Mouse (Mus musculus): ENCODE measurements around the gene Chrna1. TPM values are rescaled to one million over a fixed set of nuclear protein-coding genes. Genes with fewer than 3 reads are reported as not detected.
A peak's percentile ranks its signal among the peaks of the same experiment; 100 is the strongest.

Gene Chrna1
- polyA plus RNA-seq, 1 experiment, result 105 TPM

GRCm38 (mm10) chr2:73600650-73601049 lies 20.5 kb upstream of the Chrna1 start:
- Histone ChIP-seq H3K79me3 (ENCODE audit: low read depth) (peaks cover 1% of the 10 kb centered on the region), H3K4me3 (ENCODE audit: insufficient read depth, poor library complexity, severe bottlenecking) (no peak overlapping the region), H3K27me3 (ENCODE audit: control insufficient read depth, insufficient read depth, insufficient read length) (no peaks in the 10 kb centered on the region), H3K79me2 (ENCODE audit: control insufficient read depth, insufficient read depth) (no peaks in the 10 kb centered on the region), H3ac (ENCODE audit: control insufficient read depth, insufficient read length, low read depth) (no peak overlapping the region), H3K36me3 (ENCODE audit: control insufficient read depth, insufficient read depth) (no peaks in the 10 kb centered on the region)
- TF ChIP-seq CEBPB (IDR thresholded peaks at IDR 0.05; ENCODE audit: low read depth) (no peak), MYOG (IDR thresholded peaks at IDR 0.05; ENCODE audit: control insufficient read depth, extremely low read depth, insufficient read length) (no peak), USF1 (IDR thresholded peaks at IDR 0.05; ENCODE audit: low read depth) (no peak), MYOD1 (IDR thresholded peaks at IDR 0.05; ENCODE audit: control insufficient read depth, insufficient read length, low read depth) (no peak), CTCF (IDR thresholded peaks at IDR 0.05; ENCODE audit: control insufficient read depth, insufficient read depth, insufficient read length) (no peak)

GRCm38 (mm10) chr2:73597772-73598171 lies 17.6 kb upstream of the Chrna1 start:
- H3K36me3 ChIP-seq (ENCODE audit: control insufficient read depth, insufficient read depth), result no peaks in the 10 kb centered on the region
- no peaks in the 10 kb centered on the region for H3K27me3 ChIP-seq (ENCODE audit: control insufficient read depth, insufficient read depth, insufficient read length)
- H3K4me3 ChIP-seq (ENCODE audit: insufficient read depth, poor library complexity, severe bottlenecking), result no peak overlapping the region
- no peak for TF ChIP-seq CTCF (IDR thresholded peaks at IDR 0.05; ENCODE audit: control insufficient read depth, insufficient read depth, insufficient read length)
- no peak for TF ChIP-seq USF1 (IDR thresholded peaks at IDR 0.05; ENCODE audit: low read depth)
- no peak for TF ChIP-seq CEBPB (IDR thresholded peaks at IDR 0.05; ENCODE audit: low read depth)
- TF ChIP-seq MYOD1 (IDR thresholded peaks at IDR 0.05; ENCODE audit: control insufficient read depth, insufficient read length, low read depth), result no peak
- TF ChIP-seq FOSL1 (IDR thresholded peaks at IDR 0.05; ENCODE audit: insufficient read depth, low read length, poor library complexity, severe bottlenecking), result no peak
- TF ChIP-seq MYOG (IDR thresholded peaks at IDR 0.05; ENCODE audit: control insufficient read depth, extremely low read depth, insufficient read length), result no peak
- no peak for TF ChIP-seq MAX (IDR thresholded peaks at IDR 0.05)
- no peaks in the 10 kb centered on the region for H3K79me2 ChIP-seq (ENCODE audit: control insufficient read depth, insufficient read depth)
- no peak overlapping the region for H3ac ChIP-seq (ENCODE audit: control insufficient read depth, insufficient read length, low read depth)
- H3K79me3 ChIP-seq (ENCODE audit: low read depth), result peaks cover 1% of the 10 kb centered on the region

- TF ChIP-seq MAX (IDR thresholded peaks at IDR 0.05) (no peak), CTCF (IDR thresholded peaks at IDR 0.05; ENCODE audit: control insufficient read depth, insufficient read depth, insufficient read length) (no peak)
- Histone ChIP-seq H3K79me3 (ENCODE audit: low read depth) (peaks cover 1% of the 10 kb centered on the region), H3K79me2 (ENCODE audit: control insufficient read depth, insufficient read depth) (no peaks in the 10 kb centered on the region), H3ac (ENCODE audit: control insufficient read depth, insufficient read length, low read depth) (no peak overlapping the region), H3K27me3 (ENCODE audit: control insufficient read depth, insufficient read depth, insufficient read length) (no peaks in the 10 kb centered on the region), H3K36me3 (ENCODE audit: control insufficient read depth, insufficient read depth) (no peaks in the 10 kb centered on the region), H3K4me3 (ENCODE audit: insufficient read depth, poor library complexity, severe bottlenecking) (no peak overlapping the region)
Measured at GRCm38 (mm10) chr2:73596786-73597185, 16.6 kb upstream of the Chrna1 start.

GRCm38 (mm10) chr2:73596326-73596725 lies 16.2 kb upstream of the Chrna1 start:
- no peak overlapping the region for H3K4me3 ChIP-seq (ENCODE audit: insufficient read depth, poor library complexity, severe bottlenecking)

GRCm38 (mm10) chr2:73593101-73593439 lies 12.9 kb upstream of the Chrna1 start:
- TF ChIP-seq MYOG (IDR thresholded peaks at IDR 0.05; ENCODE audit: control insufficient read depth, extremely low read depth, insufficient read length) (no peak), MAX (IDR thresholded peaks at IDR 0.05) (peak; percentile 71)
- Histone ChIP-seq H3K4me3 (ENCODE audit: insufficient read depth, poor library complexity, severe bottlenecking) (peak overlapping the region; percentile 8), H3K27me3 (ENCODE audit: control insufficient read depth, insufficient read depth, insufficient read length) (no peaks in the 10 kb centered on the region), H3K36me3 (ENCODE audit: control insufficient read depth, insufficient read depth) (no peaks in the 10 kb centered on the region), H3ac (ENCODE audit: control insufficient read depth, insufficient read length, low read depth) (peak overlapping the region; percentile 44), H3K79me2 (ENCODE audit: control insufficient read depth, insufficient read depth) (no peaks in the 10 kb centered on the region), H3K79me3 (ENCODE audit: low read depth) (no peaks in the 10 kb centered on the region)

More at GRCm38 (mm10) chr2:73596326-73596725, 16.2 kb upstream of the Chrna1 start:
- Histone ChIP-seq H3K36me3 (ENCODE audit: control insufficient read depth, insufficient read depth) (no peaks in the 10 kb centered on the region), H3K79me2 (ENCODE audit: control insufficient read depth, insufficient read depth) (no peaks in the 10 kb centered on the region), H3K27me3 (ENCODE audit: control insufficient read depth, insufficient read depth, insufficient read length) (no peaks in the 10 kb centered on the region), H3K79me3 (ENCODE audit: low read depth) (no peaks in the 10 kb centered on the region), H3ac (ENCODE audit: control insufficient read depth, insufficient read length, low read depth) (no peak overlapping the region)
- no peak for TF ChIP-seq MAX (IDR thresholded peaks at IDR 0.05)
- TF ChIP-seq MYOD1 (IDR thresholded peaks at IDR 0.05; ENCODE audit: control insufficient read depth, insufficient read length, low read depth), result no peak
- no peak for TF ChIP-seq CTCF (IDR thresholded peaks at IDR 0.05; ENCODE audit: control insufficient read depth, insufficient read depth, insufficient read length)
- TF ChIP-seq USF1 (IDR thresholded peaks at IDR 0.05; ENCODE audit: low read depth), result no peak
- TF ChIP-seq CEBPB (IDR thresholded peaks at IDR 0.05; ENCODE audit: low read depth), result no peak
- no peak for TF ChIP-seq MYOG (IDR thresholded peaks at IDR 0.05; ENCODE audit: control insufficient read depth, extremely low read depth, insufficient read length)
- no peak for TF ChIP-seq FOSL1 (IDR thresholded peaks at IDR 0.05; ENCODE audit: insufficient read depth, low read length, poor library complexity, severe bottlenecking)

- Histone ChIP-seq H3K4me3 (ENCODE audit: insufficient read depth, poor library complexity, severe bottlenecking) (peak overlapping the region; percentile 8), H3K27me3 (ENCODE audit: control insufficient read depth, insufficient read depth, insufficient read length) (no peaks in the 10 kb centered on the region), H3ac (ENCODE audit: control insufficient read depth, insufficient read length, low read depth) (peak overlapping the region; percentile 44), H3K79me2 (ENCODE audit: control insufficient read depth, insufficient read depth) (no peaks in the 10 kb centered on the region), H3K79me3 (ENCODE audit: low read depth) (no peaks in the 10 kb centered on the region), H3K36me3 (ENCODE audit: control insufficient read depth, insufficient read depth) (no peaks in the 10 kb centered on the region)
- TF ChIP-seq MYOG (IDR thresholded peaks at IDR 0.05; ENCODE audit: control insufficient read depth, extremely low read depth, insufficient read length) (no peak), CEBPB (IDR thresholded peaks at IDR 0.05; ENCODE audit: low read depth) (peak; percentile 58)
Measured at GRCm38 (mm10) chr2:73592231-73593100, 12.3 kb upstream of the Chrna1 start.

All from C2C12 (cell line).